Mouse (Mus musculus): Measurements from ENCODE around the gene Pqlc2.

Gene Pqlc2

DNA sequence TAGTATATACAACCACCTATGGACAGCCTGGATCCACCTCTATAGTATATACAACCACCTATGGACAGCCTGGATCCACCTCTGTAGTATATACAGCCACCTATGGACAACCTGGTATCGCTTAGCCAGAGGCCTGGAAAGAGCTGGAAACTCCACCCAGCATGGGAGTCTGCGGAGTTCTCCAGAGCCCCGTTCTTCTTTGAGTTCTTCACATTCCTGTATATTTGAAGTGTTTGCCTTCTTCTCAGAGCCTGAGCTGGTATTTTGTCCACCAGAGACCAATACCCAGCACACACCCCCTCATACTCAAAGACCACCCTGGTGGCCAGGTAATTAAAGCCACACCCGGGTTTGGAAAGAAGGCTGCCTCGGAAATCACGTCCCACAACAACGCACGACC lies 53.8 kb downstream of the Pqlc2 start:
- POLR2A ChIA-PET: no interaction called here
- CTCF ChIA-PET: interaction anchor here in 2 of 4 experiments (0.6 to 2.3 kb wide), 4 partner anchors 24 to 599 kb away, joined by 3 to 6 read pairs (median 6); no protein-coding TSS in a partner anchor

DNA sequence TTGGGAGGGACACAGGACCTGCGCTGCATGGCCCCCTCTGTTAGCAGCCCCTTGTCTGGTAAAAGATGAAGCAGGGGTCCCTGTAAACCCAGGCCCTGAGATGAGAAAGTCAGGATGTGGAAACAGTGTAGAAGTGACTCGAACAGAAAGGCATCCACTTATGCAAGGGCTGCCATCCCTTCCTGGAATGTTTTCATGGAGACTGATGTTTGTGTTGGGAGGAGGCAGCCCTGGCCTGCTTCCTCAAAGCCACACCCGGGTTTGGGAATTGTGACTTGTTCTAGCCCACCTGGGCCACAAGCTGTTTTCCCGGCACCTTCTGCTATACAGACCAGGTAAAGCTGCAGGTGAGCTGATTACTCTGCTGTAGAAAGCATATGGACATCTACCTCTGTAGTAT lies 54.4 kb downstream of the Pqlc2 start:
- CTCF ChIA-PET: interaction anchor here in 2 of 4 experiments (0.6 to 2.3 kb wide), 4 partner anchors 24 to 600 kb away, joined by 3 to 6 read pairs (median 6); no protein-coding TSS in a partner anchor
- POLR2A ChIA-PET: no interaction called here

DNA sequence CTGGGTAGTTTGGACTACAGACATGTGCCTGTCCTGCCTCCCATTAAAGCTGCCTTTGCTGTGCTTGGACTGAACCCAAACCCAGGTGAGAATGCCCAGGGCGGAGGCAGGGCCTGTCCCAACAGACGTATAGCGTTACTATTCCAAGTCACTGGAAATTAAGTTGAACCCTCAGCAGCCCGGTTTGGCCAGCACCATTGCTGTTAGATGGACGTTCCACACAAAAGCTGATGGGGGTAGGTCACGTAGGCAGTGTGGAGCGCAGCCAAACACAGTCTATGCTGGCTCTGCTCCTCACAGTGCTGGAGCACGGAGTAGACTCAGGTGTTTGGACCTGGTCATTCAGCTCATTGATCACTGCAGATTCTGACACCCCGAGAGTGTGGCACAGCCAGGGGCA lies 57.3 kb downstream of the Pqlc2 start:
- CTCF ChIA-PET: interaction anchor here in 3 of 4 experiments (0.9 to 2.9 kb wide), 3 partner anchors 16 to 32 kb away, joined by 3 to 9 read pairs (median 4); no protein-coding TSS in a partner anchor
- POLR2A ChIA-PET: interaction anchor here in 2 of 4 experiments (1.6 to 1.7 kb wide), 2 partner anchors 20 to 31 kb away, joined by 4 read pairs; no protein-coding TSS in a partner anchor

DNA sequence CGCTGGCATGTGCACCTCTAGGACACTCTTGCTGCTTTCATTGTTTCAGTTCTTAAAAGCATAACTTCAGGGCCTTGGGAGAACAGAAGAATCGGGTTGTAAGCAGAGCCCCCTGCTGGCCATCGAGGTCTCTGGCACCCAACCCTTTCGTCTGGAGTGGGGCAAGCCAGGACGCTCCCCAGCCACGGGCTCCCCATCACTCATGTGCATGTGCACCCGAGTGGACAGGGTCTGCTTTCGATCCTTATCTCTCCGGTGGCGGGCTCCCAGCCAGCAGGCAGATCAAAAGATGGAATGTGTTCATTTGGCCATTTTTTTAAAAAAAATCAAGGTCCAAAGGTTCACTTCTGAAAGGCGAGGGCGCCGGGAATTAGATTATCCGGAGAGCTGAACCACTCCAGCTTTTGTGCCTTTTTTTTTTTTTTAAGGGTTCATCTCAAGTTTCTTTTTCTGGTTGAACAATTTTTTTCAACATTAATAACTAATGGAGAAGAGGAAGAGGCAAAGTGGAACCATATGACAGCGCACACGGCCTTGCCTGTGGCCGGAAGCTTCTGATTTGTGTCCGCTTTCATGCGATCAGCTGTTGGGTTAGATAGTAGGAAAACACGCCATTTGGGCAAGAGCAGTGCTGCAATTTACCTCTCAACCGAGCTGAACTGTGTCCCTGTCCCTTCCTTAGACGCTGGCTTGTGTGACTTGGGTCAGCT lies 58.3 kb downstream of the Pqlc2 start:
- ChIA-PET POLR2A (interaction anchor here in 2 of 4 experiments (0.6 to 1.7 kb wide), 9 partner anchors 10 to 71 kb away, joined by 3 to 4 read pairs (median 3); no protein-coding TSS in a partner anchor), CTCF (interaction anchor here (0.6 to 3.9 kb wide), 25 partner anchors 12 to 374 kb away, joined by 3 to 21 read pairs (median 3); partner anchors contain the start of gene Capzb (in 1 of the 4))

DNA sequence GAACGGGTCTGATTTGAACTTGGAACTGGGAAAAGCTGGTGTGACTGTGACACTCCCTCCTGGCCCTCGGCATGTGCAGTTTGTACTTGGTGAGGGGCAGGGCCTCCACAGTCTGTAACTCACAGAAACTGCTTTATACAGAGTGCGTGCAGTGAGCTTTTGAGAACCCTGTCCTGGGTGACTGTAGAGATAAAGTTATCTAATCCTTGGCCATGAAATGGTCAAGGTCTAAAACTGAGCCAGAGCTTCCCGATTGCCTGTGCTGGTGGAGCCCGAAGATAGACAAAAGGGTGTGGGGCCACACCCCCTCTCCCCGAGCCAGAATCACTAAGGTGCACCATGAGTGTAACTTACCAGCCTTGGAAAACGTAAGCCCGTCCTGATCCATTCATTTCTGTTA lies 59.6 kb downstream of the Pqlc2 start:
- POLR2A ChIA-PET: interaction anchor here in 3 of 4 experiments (0.9 to 1.6 kb wide), 9 partner anchors 11 to 158 kb away, joined by 3 to 5 read pairs (median 3); partner anchors contain the start of genes Minos1 (in 1 of the 3) and Nbl1 (in 1 of the 3)
- CTCF ChIA-PET: interaction anchor here (0.5 to 3.9 kb wide), 21 partner anchors 8 to 106 kb away, joined by 3 to 21 read pairs (median 4); no protein-coding TSS in a partner anchor

DNA sequence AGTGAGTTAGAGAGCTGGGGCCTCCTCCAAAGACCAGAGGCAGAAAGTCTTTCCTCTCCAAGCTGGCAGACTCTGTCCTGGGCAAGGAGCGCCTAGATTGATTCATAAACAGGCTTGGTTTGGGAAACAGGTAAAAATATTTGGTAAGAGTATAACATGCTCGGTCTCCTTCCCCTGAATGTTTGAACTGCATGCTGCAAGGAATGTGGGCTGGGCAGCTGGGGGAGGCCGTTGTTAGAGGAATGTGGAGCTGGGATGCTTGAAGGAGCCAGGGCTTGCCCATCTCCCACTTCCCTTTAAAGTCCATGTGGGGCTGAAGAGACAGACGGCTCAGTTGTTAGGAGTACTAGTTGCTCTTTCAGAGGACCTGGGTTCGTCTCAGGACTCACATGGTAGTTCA lies 60.5 kb downstream of the Pqlc2 start:
- CTCF ChIA-PET: interaction anchor here in 3 of 4 experiments (1.1 to 3.9 kb wide), 4 partner anchors 17 to 87 kb away, joined by 3 to 21 read pairs (median 6); no protein-coding TSS in a partner anchor
- POLR2A ChIA-PET: interaction anchor here in 3 of 4 experiments (1.1 to 1.2 kb wide), 3 partner anchors 11 to 17 kb away, joined by 3 read pairs; no protein-coding TSS in a partner anchor

DNA sequence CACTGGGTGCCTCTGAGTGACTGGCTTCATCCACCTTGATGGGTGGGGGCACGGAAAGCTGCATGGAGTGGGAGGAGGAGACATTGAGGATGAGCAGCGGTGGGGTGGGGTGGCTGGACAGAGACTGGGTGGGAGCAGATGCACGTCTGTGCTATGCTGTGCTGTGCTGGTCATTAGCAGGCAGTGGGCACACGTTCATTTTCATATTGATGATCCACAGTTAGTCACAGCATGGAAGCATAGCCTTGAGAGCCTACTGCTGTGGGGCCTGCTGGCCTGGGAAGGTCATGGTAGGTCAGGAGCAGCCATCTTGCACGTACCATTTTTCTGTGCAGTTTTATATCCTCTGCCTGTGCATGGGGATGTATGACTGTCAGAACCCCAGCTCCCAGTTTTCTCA lies 61.8 kb downstream of the Pqlc2 start:
- CTCF ChIA-PET: interaction anchor here in 3 of 4 experiments (0.6 to 3.9 kb wide), 4 partner anchors 20 to 119 kb away, joined by 3 to 21 read pairs (median 4); no protein-coding TSS in a partner anchor
- POLR2A ChIA-PET: interaction anchor here in 2 of 4 experiments (0.5 to 3.2 kb wide), 4 partner anchors 16 to 311 kb away, joined by 3 to 13 read pairs (median 4); no protein-coding TSS in a partner anchor

DNA sequence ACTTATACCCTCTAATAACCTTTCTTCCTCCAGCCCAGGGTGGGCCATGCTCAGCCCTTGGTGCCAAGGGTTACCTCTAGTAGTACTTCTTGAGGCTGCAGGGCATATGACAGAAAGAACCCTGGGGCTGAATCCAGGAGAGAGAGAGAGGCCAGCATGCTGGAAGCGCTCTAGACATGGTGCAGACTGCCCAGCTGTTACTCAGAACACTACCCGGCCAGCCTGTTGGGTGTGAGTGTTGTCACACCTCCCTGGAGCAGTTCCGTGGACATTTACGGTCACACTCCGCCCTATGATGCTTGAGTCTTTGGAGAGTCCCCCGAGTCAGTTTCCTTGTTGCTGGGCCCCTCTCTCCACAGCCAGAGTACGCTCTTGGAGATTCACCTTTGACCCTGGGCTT lies 62.5 kb downstream of the Pqlc2 start:
- ChIA-PET POLR2A (interaction anchor here in 1 of 4 experiments (1.3 to 3.2 kb wide), 3 partner anchors 11 to 41 kb away, joined by 4 to 13 read pairs (median 7); no protein-coding TSS in a partner anchor), CTCF (interaction anchor here in 2 of 4 experiments (0.6 to 1.4 kb wide), 4 partner anchors 14 to 77 kb away, joined by 3 to 5 read pairs (median 4); no protein-coding TSS in a partner anchor)

DNA sequence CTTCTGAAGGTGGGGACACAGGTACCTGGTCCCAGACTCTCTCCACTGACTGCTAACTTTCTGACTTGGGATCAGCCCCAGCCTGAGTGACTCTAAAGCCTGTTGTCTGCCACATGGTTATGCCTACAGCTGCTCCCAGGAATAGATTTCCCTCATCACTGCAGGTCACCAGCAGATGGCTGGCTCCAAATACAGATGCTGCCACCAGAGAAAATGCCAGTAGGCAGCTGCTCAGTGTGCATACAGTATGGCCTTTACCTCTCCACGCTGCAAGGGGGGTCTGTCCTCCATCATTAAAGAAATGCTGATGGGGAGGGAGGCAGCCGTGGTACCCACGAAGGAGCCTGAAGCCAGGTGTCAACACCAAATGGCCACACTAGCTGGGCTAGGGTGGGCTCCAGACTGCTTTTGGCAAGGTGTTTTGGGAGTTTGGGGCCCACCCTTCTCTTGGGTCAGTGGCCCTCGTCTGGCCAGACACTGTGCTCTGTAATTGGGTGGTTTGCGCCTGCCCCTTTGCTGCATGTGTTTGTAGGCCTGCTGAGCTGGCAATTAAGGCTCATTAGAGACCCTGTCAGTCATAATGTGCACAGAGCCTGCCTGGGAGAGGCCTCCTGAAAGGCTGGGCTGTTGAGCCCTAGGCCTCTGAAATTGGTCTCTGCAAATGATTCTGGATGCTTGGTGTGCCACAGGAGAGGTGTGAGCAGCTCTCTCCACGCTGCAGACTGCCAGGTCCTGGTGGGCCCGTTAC lies 64.2 kb downstream of the Pqlc2 start:
- ChIA-PET CTCF (interaction anchor here in 2 of 4 experiments (0.5 to 1.3 kb wide), 4 partner anchors 13 to 175 kb away, joined by 3 to 4 read pairs (median 3); no protein-coding TSS in a partner anchor), POLR2A (interaction anchor here in 2 of 4 experiments (1.0 to 3.2 kb wide), 8 partner anchors 12 to 152 kb away, joined by 3 to 13 read pairs (median 3); partner anchors contain the start of genes Akr7a5 (in 1 of the 2) and Pqlc2 (in 1 of the 2))

DNA sequence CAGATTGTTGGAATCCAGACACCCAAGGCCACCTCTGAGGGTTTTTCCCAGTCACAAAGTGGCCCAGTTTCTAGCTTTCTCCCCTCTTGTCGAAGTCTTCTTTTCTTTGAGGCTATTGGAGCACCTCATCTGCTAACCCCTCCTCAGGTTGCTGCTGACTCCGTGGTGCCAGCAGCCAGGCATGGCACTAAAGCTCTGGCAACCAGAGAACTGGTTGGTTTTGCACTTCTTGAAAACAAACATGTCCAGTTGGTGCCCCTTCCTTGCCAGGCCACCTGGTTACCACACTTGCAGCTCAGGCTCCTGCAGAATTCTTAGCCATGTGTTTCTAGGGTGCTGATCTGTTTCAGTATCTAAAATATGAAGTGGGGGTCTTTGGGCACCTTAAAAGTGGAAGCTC lies 65.0 kb downstream of the Pqlc2 start:
- POLR2A ChIA-PET: interaction anchor here in 1 of 4 experiments (1.0 to 2.2 kb wide), 5 partner anchors 13 to 48 kb away, joined by 3 to 7 read pairs (median 3); no protein-coding TSS in a partner anchor
- CTCF ChIA-PET: interaction anchor here in 3 of 4 experiments (0.6 to 1.3 kb wide), 3 partner anchors 13 to 41 kb away, joined by 3 to 4 read pairs (median 3); no protein-coding TSS in a partner anchor

DNA sequence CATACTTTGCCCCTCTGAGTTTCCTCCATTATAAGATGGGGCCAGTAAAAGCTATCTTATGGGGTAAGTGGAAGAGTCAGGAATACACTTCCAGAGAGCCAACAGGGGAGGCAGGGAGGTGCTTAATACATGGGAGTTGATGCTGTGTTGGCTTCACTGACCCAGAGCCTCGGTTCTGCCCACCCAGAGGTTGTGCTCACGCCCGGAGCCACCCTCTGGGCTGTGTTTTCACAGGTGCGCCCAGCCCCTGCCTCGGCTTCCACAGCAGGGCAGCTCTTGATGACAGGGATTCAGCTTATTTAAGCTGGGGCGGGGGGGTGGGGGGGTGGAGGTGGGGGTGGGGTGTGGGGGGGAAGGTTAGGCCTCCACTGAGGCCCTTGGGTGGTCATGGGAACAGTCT lies 65.7 kb downstream of the Pqlc2 start:
- CTCF ChIA-PET: interaction anchor here in 2 of 4 experiments (0.6 to 2.5 kb wide), 4 partner anchors 12 to 44 kb away, joined by 3 to 6 read pairs (median 4); no protein-coding TSS in a partner anchor
- POLR2A ChIA-PET: interaction anchor here in 2 of 4 experiments (0.5 to 2.2 kb wide), 7 partner anchors 11 to 887 kb away, joined by 3 to 7 read pairs (median 4); no protein-coding TSS in a partner anchor

DNA sequence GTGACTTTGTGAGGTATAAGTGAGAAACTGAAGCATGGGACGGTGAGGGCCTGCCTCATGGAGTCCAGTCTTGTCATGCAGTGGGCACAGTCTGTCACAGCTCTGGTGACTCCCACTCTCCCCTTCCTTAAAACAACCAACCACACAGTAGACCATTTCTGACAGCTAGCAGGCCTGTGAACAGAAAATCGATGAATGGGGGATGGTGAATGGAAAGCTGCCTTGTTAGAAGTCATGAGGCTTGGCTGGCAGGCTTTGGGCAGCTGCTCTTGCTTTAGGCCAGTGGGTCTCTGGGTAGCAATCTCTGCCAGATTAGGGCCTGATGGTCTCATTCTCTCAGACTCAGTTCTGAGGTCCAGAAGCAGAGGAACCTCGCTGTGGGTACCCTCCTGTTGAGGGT lies 66.3 kb downstream of the Pqlc2 start:
- CTCF ChIA-PET: interaction anchor here in 3 of 4 experiments (1.0 to 2.5 kb wide), 5 partner anchors 12 to 45 kb away, joined by 3 to 6 read pairs (median 4); no protein-coding TSS in a partner anchor
- POLR2A ChIA-PET: interaction anchor here in 2 of 4 experiments (0.5 to 2.2 kb wide), 5 partner anchors 10 to 886 kb away, joined by 4 to 7 read pairs (median 4); no protein-coding TSS in a partner anchor
